Mouse (Mus musculus): Measurements from ENCODE around the gene Gm21958. TPM values are rescaled to one million over a fixed set of nuclear protein-coding genes. Genes with fewer than 3 reads are reported as not detected.

Gm21958 gene
- polyA plus RNA-seq (2017; shearing (Covaris generic)): 1 to 10 TPM in 1 of 2 experiments, not detected in 1; 2.0 TPM

DNA sequence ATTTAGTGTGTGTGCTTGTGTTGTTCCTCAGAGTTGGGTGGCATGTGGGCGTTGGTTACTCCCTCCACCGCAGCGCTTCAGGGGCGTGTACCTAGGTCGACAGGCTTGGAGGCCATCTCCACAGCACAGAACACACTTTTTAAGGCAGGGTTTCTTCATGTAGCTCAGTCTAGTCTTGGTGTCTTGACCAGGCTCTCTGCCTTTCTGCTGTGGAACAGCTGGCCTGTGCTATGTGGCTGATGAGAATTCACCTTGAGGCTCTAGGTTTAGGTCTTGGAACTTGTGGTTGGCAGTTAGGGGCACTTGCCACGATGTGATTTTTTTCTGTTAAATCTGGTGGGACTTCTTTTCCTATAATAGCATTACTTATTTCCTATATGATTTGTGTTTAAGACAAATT is at the start of gene Gm21958:
Gene Gm21958 (minus strand): TSS at position 101 of the 400 bp plus-strand sequence.
- ATAC-seq: no peak

DNA sequence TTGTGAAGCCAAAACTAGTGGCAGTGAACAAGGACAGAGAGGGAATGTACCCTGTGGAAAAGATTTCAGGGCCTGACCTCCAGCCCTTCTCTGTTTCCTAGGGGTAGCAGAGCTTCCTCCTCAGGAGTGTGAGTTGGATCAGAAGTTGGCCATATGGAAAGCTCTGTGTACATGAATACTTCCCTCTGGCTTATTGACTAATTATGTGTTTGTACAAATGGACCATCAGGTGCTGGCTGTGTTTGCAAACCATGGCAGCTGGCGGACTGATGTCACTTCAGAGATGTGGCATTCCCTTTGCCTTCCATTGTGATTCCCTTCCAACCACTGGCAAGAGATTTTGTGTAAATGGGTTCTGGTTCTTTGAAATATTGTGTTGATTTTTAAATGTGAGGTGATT is 47.1 kb upstream of the Gm21958 start:
- ATAC-seq: no peak

DNA sequence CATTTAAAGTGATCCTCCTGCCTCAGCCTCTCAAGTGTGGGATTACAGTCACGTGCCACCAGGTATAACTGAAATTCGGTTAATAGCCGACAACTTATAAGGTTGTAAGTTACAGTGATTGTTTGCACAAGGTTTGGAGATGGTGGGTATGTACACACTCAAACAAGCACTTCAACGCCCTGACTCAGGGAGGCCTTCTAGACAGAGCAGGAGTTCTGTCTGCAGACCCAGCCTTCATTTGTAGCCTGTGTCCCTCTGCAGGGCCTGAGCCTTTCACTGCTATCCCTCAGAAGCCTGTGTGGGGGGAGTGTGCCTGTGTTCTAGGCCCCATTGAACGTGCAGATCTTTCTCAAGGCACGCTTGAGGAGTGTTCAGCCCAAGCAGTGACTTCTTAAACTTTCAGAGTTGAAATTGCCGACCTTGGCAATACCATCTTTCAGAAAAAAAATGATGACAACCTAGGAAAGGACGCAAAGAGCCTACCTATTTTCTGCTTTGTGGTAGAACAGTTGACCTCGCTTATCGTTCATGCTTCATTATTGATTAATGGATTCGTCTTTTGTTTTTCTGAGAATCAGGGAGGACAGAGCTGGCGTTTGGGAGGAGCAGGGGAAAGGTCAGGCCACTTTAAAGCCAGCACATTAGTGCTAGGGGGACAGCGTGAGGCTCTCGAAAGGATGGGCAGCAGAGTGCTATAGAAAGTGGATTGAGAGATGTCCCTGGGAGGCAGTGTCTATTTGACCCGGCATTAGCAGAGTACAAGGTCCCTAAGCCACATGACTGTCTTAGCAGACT is 46.4 kb upstream of the Gm21958 start:
- ATAC-seq: no peak

DNA sequence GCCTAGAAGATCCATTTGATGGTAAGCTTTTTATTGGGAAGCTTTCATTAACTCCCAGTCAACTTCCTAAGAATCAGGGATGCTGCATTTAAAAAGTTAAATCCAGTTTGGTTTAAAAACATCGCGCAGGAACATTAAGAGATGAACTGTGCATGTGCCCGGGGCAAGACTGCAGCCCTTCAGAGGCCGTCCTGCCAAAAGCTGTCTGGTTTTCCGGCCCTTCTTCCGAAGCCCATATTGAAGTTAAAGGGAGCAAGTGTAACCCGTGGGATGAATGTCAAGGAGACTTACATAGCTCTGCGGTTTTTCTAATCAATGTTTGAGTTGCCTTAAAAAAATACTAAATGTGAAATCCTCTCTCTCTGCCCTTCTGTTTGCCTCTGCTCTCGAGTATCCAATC is 45.1 kb upstream of the Gm21958 start:
- no peak for ATAC-seq

- no peak for ATAC-seq
These were observed 43.3 kb upstream of the Gm21958 start for GRCm38 (mm10) chr3:54757446-54757845.

GRCm38 (mm10) chr3:54756058-54756457 is 41.9 kb upstream of the Gm21958 start:
- no peak for ATAC-seq

DNA sequence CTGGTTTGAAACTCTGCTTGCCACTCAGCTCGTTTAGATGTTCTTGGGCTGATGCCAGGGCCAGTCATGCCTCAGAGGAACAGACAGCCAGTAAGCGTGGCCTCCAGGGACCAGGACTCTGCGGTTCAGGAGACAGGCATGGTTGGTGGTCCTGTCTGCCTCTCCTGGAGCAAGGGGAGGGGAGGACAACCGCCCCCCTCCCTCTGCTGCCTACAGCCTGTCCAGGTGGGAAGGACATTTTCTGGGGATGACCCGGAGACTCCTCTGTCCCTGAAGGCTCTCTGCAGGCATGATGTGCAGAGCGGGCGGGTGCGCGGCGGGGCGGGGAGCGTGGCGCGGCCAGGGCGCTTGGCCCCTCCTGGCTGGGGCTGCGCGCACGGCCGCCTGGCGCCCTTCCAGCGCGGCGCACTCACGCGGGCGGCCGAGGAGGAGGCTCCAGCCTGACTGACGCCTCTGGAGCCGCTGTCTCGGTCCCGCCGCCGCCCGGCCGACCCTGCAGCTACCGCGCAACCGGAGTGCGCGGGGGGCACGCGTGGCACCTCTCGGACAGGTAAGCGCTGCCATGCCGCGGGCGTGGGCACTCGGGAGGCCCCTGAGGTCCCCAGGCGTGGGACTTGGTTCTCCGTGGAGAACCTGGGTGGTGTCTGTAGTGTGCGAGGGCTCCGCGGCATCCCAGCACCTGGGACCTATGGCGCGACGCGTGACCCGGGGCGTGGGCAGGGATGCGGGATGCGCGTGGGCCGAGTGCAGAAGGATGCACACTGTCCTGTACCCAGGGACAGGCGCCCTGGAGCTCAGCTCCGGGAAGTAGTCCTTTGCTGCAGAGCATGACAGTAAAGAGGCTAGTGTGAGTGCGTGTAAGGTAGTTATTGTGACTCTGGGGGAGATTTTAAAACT is 41.2 kb upstream of the Gm21958 start, which contains the start of gene Smad9:
Gene Smad9 (plus strand): TSS at position 438 of the 897 bp plus-strand sequence.
- no peak for ATAC-seq

- ATAC-seq: no peak
These were observed 39.3 kb upstream of the Gm21958 start for GRCm38 (mm10) chr3:54753411-54753810.

DNA sequence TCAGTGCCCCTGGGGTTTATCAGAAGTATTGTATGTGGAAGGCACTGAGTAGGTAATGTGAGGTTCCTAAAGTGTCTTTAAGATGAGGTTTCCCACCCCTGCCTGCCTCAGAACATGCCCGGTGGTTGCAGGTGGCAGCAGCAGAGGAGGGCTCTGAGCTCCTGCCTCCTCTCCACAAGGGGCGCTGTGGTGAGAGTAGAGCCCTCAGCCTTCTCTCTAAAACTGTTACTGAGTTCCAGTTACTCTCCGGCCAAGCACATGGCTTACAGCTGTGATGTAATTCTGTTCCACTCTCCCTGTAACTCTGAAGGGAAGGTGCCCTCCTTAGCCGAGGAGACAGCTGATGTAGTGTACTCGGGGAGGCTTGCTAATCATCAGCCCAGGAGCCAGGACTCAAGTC is 31.6 kb upstream of the Gm21958 start:
- ATAC-seq: peak; percentile 32

DNA sequence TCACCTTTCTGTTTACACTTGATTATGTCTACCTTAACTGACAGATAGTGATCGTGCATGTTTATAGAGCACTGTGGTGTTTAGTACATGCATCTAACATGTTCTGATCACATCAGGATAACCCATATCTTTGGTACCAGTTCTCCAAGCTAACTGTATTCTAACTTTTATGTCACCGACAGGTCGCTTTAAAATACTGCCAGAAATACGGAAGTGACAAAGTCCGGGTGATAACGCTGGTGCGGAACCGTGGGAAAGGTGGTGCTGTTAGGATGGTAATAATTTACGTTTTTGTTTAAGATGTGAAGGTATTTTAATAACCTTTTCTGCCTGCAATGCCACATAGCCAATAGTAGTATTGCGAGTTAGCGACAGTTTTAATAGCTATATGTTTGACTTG is 27.8 kb upstream of the Gm21958 start:
- ATAC-seq: no peak

DNA sequence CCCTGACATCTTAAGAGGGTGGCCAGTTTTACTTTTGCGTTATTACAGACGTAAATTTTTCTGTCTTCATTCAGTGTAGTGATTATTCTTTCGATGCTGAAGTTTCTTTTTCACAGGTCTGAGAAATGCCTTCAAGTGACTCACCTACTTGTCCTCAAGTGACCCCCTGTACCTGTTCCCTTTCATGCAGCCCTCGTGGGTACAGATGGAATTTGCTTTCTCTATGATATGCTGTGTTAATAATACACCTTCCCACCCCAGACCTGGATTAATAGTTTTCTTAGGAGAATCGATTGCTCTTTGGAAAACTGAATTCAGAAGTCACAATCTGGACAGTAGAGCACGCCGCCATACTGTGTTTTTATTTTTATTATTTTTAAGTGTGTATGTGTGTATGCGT is 23.2 kb upstream of the Gm21958 start:
- ATAC-seq: no peak

DNA sequence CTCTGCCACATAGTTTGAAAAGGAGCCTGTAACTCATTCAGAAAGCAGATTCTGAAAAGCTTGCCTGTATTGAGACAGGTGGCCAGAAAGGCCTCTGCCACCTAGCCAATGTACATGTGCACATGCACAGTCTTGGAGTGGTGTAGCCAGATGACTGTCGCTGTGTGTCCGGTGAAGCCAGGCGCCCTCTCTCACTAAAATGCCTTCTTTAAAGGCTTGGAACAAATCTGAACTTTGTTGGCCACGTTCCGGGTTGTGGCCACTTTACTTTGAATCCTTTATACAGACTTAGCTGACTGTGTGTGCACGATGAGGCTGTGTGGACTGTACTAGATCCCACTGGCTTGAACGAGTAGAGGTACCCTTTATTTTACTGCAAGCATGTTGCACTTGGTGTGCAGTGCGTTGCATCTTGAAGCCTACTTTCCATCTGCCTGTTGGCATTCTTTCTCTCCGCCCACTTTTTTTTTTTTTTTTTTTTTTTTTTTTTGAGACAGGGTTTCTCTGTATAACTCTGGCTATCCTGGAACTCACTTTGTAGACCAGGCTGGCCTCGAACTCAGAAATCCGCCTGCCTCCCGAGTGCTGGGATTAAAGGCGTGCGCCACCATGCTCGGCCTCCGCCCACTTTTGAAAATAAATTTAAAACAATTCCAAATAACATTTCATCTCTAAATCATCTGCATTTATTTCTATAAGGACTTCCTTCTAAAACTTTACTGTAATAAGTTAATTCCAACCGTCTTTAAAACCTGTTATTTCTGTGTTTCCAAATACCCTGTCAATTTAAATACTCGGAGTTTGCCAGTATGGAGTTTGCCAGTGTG is 22.2 kb upstream of the Gm21958 start:
- no peak for ATAC-seq

- ATAC-seq: peak; percentile 70
These were observed 21.3 kb upstream of the Gm21958 start, which contains the start of the genes Exosc8 and Alg5 for GRCm38 (mm10) chr3:54735247-54736046. Gene Exosc8, minus strand, starts transcription at chr3:54735393. Gene Alg5, plus strand, starts transcription at chr3:54735539.

GRCm38 (mm10) chr3:54734411-54735246 is 20.5 kb upstream of the Gm21958 start:
- ATAC-seq: peak; percentile 71

DNA sequence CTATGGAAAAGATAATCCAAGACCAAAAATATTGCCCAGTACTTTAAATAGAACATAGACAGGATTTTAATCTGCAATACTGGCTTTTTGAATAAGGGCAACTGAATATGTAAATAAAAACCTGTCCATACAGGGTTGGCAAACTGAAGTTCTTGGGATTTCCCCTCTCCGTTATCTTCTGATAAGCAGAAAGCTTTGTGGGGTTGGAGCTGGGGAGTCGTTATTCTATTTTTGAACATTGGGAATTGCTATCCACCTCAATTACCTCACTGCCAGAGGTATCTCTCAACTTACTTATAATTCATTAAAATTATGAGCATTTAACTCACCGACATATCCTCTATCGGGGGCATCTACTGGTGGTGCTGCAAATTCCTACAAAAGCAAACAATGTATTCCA is 18.2 kb upstream of the Gm21958 start:
- ATAC-seq: no peak

- no peak for ATAC-seq
These were observed 17.5 kb upstream of the Gm21958 start for GRCm38 (mm10) chr3:54731626-54732150.

GRCm38 (mm10) chr3:54728100-54728499 is 13.9 kb upstream of the Gm21958 start:
- ATAC-seq: no peak

DNA sequence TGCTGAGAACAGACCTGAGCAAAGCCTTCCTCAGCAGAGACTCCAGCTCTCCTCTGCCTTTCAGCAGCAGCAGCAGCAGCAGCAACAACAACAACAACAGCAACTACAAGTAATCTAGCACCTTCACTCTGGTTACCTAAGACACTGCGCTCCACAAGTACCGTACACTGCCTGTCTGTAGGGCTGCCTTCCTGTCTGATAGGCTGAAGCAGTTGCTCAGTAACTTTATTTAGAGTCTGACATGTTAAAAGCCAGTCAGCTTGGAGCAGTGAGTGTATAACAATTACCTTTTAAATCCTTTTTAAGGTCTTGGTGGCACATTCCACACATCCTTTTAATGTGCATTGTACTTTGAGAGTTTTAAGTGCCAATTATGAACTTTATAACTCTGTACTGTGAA is 13.4 kb upstream of the Gm21958 start:
- ATAC-seq: no peak

DNA sequence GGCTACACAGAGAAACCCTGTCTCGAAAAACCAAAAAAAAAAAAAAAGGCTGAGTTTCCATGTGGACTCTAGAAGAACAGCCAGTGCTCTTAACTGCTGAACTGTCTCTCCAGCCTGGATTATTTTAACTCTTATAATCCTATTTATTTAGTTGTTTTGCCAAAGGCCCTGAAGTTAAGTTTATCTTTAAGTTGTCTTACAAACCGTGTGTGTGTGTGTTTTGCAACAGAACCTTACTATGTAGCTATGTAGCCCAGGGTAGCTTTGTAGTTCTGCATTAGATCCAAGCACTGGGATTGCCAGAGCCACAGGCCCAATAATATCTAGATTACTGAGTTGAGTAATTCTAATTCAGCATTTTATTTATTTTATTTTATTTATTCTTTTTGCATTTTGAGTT is 11.2 kb upstream of the Gm21958 start:
- ATAC-seq: no peak

DNA sequence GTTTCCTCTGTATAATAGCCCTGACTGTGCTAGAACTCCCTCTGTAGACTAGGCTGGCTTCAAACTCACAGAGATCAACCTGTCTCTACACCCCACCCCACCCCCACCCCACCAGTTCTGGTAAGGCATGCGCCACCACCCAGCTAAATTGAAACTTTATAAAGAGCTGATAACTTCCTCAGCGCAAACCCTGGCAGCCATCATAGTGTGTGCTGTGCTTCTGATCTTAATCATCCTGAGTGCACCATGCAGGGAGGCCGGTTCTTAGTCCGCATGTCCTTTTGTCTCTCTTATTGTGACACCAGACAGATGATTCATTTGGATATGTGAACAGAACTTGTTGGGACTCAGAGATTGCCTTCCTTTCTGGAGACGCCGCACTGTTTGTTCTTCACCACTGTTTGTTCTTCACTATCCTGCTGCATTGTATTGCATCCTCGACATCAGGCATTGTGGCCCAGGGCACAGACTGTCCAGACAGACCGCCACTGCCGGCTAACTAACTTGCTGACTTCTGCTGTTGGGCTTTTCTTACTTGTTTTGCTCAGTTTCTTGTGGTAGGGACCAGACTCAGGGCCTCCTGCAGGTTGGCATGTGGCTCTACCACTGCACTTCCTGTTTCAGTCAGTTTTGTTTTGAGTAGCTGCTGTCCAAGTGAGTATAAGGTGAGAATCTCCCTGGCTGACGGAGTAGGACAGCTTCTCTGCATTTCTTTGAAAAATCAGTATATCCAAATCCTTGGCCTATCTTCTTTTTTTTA is 9.8 kb upstream of the Gm21958 start:
- ATAC-seq: peak; percentile 93

Data from activated CD4-positive, CD25-positive, alpha-beta regulatory T cell, adult 4 months (primary cell).